Mouse (Mus musculus) bone marrow macrophage, adult 2 months (primary cell): ENCODE results near the gene Olfr341.

Experiments used
- CTCF ChIP-seq: IDR thresholded peaks from 2 replicates; pipeline ENCODE4 v1.5.1; 2012; ENCODE audit warnings: low read depth, mild to moderate bottlenecking, low read length, moderate library complexity
- POLR2A ChIP-seq: IDR thresholded peaks from 2 replicates; pipeline ENCODE4 v1.6.1; 2012; ENCODE audit warnings: mild to moderate bottlenecking, low read depth, low read length, borderline replicate concordance

DNA sequence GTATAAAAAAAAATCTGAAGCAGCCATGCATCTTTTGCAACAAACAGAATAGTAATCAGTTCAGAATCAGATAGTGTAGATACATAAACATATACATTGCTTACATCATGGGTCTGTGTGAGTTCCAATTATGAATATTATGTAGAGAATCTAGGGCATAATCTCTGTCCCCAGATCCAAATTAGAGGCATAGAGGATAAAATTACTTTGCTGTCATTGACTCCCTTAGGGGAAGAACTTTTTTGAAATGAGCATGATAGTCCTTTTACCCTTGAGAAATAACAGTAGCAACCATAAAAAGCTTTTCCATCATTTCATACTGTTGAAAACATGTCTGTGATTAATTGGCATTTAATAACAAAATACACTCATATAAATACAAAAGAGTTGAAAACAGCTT lies at the start of gene Olfr341:
- TF ChIP-seq POLR2A, result no peak
- TF ChIP-seq CTCF, result no peak
